Mouse (Mus musculus) forebrain, embryonic 16.5 days (tissue): ENCODE data around the gene Mcm10. TPM values are rescaled to one million over a fixed set of nuclear protein-coding genes. Genes with fewer than 3 reads are reported as not detected.

Experiments
- ATAC-seq: fragments of 200-750 bp; cut with Nextera tagmentation; 2 replicates; pipeline ENCODE4 v1.8.0; 2017; ENCODE audit warnings: mild to moderate bottlenecking, moderate library complexity
- H3K27ac ChIP-seq: fragments of 300-500 bp; sonication (generic); 2 replicates; pipeline ENCODE4 v1.5.1; 2014; ENCODE audit warnings: low read length, control low read depth
- H3K27me3 ChIP-seq: fragments of 300-500 bp; sonication (generic); replicated peaks from 2 replicates; pipeline ENCODE4 v1.6.1; 2014; ENCODE audit warnings: low read length; ENCODE audit not compliant: control insufficient read depth, insufficient read depth
- H3K36me3 ChIP-seq: fragments of 300-500 bp; sonication (generic); 2 replicates; pipeline ENCODE4 v1.6.1; 2014; ENCODE audit not compliant: control insufficient read depth, insufficient read depth
- H3K4me1 ChIP-seq: fragments of 300-500 bp; sonication (generic); replicated peaks from 2 replicates; pipeline ENCODE4 v1.6.1; 2014; ENCODE audit warnings: low read length; ENCODE audit not compliant: control insufficient read depth, insufficient read depth
- H3K4me2 ChIP-seq: fragments of 300-500 bp; sonication (generic); 2 replicates; pipeline ENCODE4 v1.6.1; 2014; ENCODE audit warnings: mild to moderate bottlenecking, low read length, control low read depth
- H3K4me3 ChIP-seq: fragments of 300-500 bp; sonication (generic); replicated peaks from 2 replicates; pipeline ENCODE4 v1.5.1; 2014; ENCODE audit warnings: mild to moderate bottlenecking, low read length, control low read depth
- H3K9ac ChIP-seq: fragments of 300-500 bp; sonication (generic); replicated peaks from 2 replicates; pipeline ENCODE4 v1.6.1; 2014; ENCODE audit warnings: low read depth, low read length, control low read depth
- H3K9me3 ChIP-seq: fragments of 300-500 bp; sonication (generic); 2 replicates; pipeline ENCODE4 v1.6.1; 2016; ENCODE audit warnings: low read length; ENCODE audit not compliant: control insufficient read depth
- WGBS: fragments of 180-500 bp; shearing (Covaris S2); extraction: QIAGEN DNeasy Blood & Tissue Kit; methylation state at CpG from one replicate; pipeline ENCODE4 v1.1.7; 2014; 5-methylcytosine and 5-hydroxymethylcytosine counted together
- polyA plus RNA-seq: library from polyadenylated mRNA; unstranded; fragments of >200 nt; fragmentation: Nextera tagmentation; extraction: Ambion mirVana; gene quantifications from 2 replicates; pipeline ENCODE4 v1.2.1, GENCODE M21; 2015

The Mcm10 gene
- polyA plus RNA-seq: 10.5 and 12.5 TPM in 2 replicates

DNA sequence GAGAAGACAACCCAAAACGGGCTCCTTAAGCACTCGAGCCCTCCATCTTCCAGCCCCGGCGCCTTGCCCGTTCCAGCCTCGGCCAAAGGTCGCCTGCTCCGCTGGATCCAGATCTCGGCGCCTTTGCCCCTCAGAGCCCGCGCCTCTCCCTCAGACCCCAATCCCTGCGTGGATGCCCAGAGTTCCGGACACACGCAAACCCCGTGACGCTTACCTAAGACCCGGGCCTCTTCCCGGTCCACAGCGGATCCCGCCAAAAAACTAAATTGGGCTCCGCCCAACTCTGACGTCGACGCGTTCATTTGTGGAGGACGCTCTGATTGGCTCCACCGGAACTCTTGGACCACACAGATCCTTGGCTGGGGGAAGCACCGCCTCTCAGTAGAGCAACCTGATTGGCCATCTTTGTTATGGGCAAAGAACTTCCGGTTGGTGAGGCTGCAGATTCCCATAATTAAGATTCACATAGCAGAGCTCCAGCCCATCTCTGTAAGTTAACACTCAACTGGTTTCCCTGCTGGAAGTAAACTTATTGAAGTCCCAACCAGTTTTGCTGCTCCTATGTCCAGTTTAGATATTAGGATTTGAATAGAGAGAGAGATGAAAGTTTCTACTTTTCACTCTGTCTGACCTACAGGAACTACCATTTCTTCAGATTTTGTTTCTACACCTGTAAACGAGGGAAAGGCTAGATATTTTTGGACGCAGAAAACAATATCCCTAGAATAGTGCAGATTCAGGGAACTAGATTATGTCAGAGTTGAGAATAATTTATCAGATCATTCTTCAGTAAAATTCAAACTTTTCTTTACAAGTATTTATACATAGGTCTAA is at the start of gene Mcm10:
Gene Mcm10 (minus strand): TSS at position 301 of the 834 bp plus-strand sequence.
- ATAC-seq: peak; percentile 100
- Histone ChIP-seq H3K27ac (no peak within 1 kb of the TSS), H3K4me2 (peak within 1 kb of the TSS; percentile 94), H3K27me3 (no peaks in the 10 kb centered on the region), H3K4me1 (peaks cover 4% of the 10 kb centered on the region), H3K9me3 (no peaks in the 10 kb centered on the region), H3K4me3 (peak within 1 kb of the TSS; percentile 66), H3K9ac (peak within 1 kb of the TSS; percentile 59), H3K36me3 (peaks cover 3% of the 10 kb centered on the region; the same call in 1 of the 2 replicates)
- WGBS: 4% methylated on average over 32 of the region's 32 CpGs

DNA sequence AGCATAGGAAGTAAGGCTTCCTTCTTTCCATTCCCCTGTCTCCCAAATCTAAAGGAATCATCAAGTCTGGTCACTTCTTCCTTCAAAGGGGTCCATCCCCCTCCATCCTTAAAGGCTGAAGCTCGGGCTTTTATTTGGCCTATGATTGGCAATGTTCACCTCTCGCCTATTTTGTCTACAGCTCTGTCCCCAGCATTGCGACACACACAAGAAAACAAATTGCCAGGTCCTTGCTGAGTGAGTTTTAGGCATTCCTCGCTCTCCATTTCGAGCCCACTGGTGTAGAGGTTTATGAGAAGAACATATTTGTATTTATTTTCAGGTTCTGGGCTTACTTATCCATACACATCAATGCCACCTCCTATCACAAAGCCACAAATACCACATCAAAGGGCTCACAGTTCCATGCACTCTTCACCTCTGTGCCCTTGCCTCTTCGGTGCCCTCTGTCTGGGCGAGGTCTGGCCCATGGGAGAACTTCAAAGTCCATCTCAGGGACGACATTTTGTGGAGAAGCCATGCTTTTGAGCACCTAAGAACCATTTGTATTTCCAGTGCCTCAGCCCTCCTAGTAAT is 48.6 kb upstream of the Mcm10 start:
- no peak overlapping the region for H3K9ac ChIP-seq
- H3K4me3 ChIP-seq: no peak overlapping the region
- H3K9me3 ChIP-seq: no peaks in the 10 kb centered on the region
- H3K36me3 ChIP-seq: no peaks in the 10 kb centered on the region
- no peak for ATAC-seq
- H3K4me2 ChIP-seq: no peak overlapping the region
- WGBS: 84% methylated on average over 8 of the region's 8 CpGs
- H3K27ac ChIP-seq: no peak overlapping the region
- peaks cover 10% of the 10 kb centered on the region; the same call in 1 of the 2 replicates for H3K4me1 ChIP-seq
- peaks cover 4% of the 10 kb centered on the region; the same call in 1 of the 2 replicates for H3K27me3 ChIP-seq

DNA sequence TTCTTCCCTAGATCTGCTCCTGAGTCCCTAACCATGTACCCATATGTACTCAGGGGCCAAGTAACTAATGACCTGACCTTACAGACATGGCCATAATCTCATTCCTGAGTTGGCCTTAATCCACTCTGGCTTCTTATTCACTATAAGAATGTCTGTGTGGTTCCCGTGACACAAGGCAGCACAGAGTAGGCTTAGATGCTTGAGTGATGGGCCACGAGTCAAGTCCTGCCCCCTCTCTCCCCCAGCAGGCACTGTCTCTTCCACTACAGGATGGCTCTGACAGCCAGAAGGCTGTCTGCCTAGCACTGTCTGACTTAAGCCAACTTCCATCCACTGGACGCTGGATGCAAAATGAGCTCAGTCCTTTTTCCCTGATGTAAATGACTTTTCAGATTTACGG is 47.4 kb upstream of the Mcm10 start:
- Histone ChIP-seq H3K4me3 (no peak overlapping the region), H3K9me3 (no peaks in the 10 kb centered on the region), H3K4me1 (peaks cover 10% of the 10 kb centered on the region; the same call in 1 of the 2 replicates), H3K36me3 (no peaks in the 10 kb centered on the region), H3K4me2 (no peak overlapping the region), H3K9ac (no peak overlapping the region), H3K27ac (no peak overlapping the region), H3K27me3 (peaks cover 4% of the 10 kb centered on the region; the same call in 1 of the 2 replicates)
- ATAC-seq: no peak
- 79% methylated on average over 4 of the region's 4 CpGs for WGBS

DNA sequence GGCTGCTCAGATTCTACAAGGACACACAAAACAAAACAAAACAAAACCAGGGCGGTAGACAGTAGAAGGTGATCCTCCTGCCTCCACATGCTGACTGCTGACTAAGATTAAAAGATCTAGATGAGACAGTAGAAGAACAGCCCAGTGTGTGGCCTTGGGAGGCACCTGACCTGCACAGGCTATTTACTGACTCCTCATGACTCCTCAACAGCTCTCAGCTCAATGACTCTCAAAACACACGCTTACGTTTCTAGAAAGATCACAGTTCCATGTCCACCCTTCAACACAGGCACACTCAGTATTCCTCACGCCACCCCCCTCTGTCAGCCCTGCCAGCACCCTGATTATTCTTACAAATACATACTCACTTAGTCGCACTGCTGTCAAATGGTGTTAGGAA is 45.8 kb upstream of the Mcm10 start:
- H3K36me3 ChIP-seq: no peaks in the 10 kb centered on the region
- H3K4me1 ChIP-seq: peaks cover 3% of the 10 kb centered on the region; the same call in 1 of the 2 replicates
- no peaks in the 10 kb centered on the region for H3K9me3 ChIP-seq
- no peak for ATAC-seq
- H3K27ac ChIP-seq: no peak overlapping the region
- no peak overlapping the region for H3K9ac ChIP-seq
- H3K4me3 ChIP-seq: no peak overlapping the region
- 79% methylated on average over 5 of the region's 5 CpGs for WGBS
- H3K27me3 ChIP-seq: peaks cover 4% of the 10 kb centered on the region; the same call in 1 of the 2 replicates
- H3K4me2 ChIP-seq: no peak overlapping the region

DNA sequence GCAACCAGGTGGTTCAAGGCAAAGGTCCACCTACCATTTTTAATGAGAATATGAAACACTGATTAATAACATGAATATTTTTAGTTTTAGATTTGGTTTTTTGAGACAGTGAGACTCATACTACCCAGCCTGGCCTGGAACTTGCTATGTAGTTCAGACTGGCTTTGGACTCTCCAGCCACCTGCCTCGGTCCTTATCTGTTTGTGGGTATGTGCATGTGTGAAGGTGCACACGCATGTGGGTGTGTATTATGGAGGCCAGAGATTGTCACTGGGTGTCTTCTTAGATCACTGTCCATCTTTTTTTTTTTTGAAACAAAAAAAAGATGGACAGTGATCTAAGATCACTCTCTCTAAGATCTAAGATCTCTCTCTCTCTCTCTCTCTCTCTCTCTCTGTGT is 38.0 kb upstream of the Mcm10 start:
- H3K4me3 ChIP-seq: no peak overlapping the region
- no peaks in the 10 kb centered on the region for H3K27me3 ChIP-seq
- H3K9me3 ChIP-seq: no peaks in the 10 kb centered on the region
- no peak overlapping the region for H3K27ac ChIP-seq
- H3K4me2 ChIP-seq: no peak overlapping the region
- no peak overlapping the region for H3K9ac ChIP-seq
- no peak for ATAC-seq
- H3K36me3 ChIP-seq: no peaks in the 10 kb centered on the region
- H3K4me1 ChIP-seq: no peaks in the 10 kb centered on the region
- 95% methylated on average over 2 of the region's 2 CpGs for WGBS

DNA sequence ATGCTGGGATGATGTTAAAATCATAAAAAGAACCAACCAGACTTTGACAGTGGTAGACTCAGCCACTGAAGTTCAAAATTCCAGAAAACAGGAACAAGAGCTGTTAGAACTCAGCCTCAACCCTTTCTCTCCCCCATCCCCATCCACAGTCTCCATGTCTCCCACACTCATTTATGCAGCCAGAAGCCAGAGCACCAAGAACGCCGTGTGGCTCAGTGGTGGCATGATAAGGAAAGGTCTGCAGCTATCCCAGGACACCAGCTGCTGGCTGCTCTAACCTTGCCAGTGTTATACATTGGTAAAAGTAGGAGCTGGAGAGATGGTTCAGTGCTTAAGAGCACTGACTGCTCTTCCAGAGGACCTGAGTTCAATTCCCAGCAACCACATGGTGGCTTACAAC is 34.4 kb upstream of the Mcm10 start:
- no peak overlapping the region for H3K4me3 ChIP-seq
- H3K9me3 ChIP-seq: no peaks in the 10 kb centered on the region
- H3K36me3 ChIP-seq: no peaks in the 10 kb centered on the region
- H3K4me1 ChIP-seq: 0 out of 2 replicates have a peak, but pooled peaks cover 5% of the 10 kb centered on the region
- no peak overlapping the region for H3K27ac ChIP-seq
- 95% methylated on average over 2 of the region's 2 CpGs for WGBS
- H3K27me3 ChIP-seq: no peaks in the 10 kb centered on the region
- no peak overlapping the region for H3K4me2 ChIP-seq
- ATAC-seq: no peak
- no peak overlapping the region for H3K9ac ChIP-seq

DNA sequence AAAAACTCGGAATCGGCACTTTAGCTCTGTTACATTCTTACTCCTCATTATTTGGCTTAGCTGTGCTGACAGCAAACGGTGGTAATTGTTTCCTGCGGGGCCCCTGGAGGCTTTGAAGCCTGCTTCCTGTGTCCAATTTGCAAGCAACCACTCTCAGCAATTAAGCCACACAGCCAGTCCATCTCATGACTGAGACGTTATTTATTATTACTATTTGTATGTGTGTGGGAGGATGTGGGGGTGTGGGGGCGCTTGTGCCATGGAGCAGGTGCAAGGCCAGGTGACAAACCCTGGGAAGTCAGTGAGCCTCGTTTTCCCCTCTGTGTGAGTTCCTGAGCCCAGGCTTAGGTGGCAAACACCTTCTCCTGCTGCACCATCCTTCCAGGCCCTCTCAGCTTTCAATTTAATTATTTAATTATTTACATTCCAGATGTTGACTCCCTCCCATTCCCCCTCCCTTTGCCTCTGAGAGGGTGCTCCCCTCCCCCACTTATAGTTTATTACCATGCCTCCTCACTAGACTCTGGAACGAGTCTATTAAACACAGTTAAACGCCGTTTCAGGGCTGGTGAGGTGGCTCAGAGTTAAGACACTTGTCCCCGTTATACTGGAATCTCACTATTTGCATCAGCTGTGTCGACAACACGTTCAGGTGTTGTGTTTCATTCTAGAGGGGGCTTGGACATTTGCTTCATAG is 32.8 kb upstream of the Mcm10 start:
- no peak overlapping the region for H3K4me3 ChIP-seq
- no peak overlapping the region for H3K27ac ChIP-seq
- 34% methylated on average over 13 of the region's 13 CpGs for WGBS
- H3K36me3 ChIP-seq: no peaks in the 10 kb centered on the region
- H3K9me3 ChIP-seq: no peaks in the 10 kb centered on the region
- no peaks in the 10 kb centered on the region for H3K27me3 ChIP-seq
- no peak overlapping the region for H3K4me2 ChIP-seq
- no peak overlapping the region for H3K9ac ChIP-seq
- ATAC-seq: no peak
- H3K4me1 ChIP-seq: 0 out of 2 replicates have a peak, but pooled peaks cover 5% of the 10 kb centered on the region

DNA sequence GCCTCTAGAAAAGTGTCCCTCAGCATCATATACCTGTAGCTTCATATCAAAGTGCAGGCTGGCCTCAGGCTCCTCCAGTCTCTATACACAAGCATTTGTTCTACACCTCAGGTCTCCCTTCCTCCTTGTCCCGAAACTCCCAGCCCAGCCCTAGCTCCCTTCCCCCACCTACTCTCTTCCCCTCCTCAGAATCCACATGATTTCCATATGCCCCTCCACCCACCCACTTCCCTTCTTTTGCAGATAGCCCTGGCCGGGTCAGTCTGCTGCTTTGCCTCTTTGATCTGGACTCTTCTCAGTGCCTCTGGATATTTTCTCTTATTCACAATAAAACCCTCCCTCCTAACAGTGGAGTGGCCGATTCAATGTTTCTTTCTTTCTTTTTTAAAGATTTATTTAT is 31.7 kb upstream of the Mcm10 start:
- Histone ChIP-seq H3K4me2 (no peak overlapping the region), H3K27ac (no peak overlapping the region), H3K36me3 (no peaks in the 10 kb centered on the region), H3K4me1 (0 out of 2 replicates have a peak, but pooled peaks cover 5% of the 10 kb centered on the region), H3K9ac (no peak overlapping the region), H3K27me3 (no peaks in the 10 kb centered on the region), H3K9me3 (no peaks in the 10 kb centered on the region), H3K4me3 (no peak overlapping the region)
- 68% methylated on average over 3 of the region's 3 CpGs for WGBS
- ATAC-seq: no peak

DNA sequence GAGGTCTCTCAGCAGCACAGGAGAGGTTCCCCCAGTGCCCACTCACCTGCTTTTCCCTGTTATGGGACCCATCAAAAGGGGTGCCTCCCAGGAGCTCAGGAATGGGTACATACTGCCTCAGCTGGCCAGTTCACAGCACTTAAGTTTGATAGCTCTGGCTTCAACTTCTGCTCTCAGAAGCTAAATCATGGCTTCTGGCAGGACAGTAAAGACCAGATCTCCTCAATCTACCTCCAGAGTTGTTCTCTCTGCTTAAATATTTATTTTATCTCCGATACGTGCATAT is 30.8 kb upstream of the Mcm10 start:
- no peak for ATAC-seq
- Histone ChIP-seq H3K9ac (no peak overlapping the region), H3K4me1 (peaks cover 6% of the 10 kb centered on the region; the same call in 1 of the 2 replicates), H3K9me3 (no peaks in the 10 kb centered on the region), H3K4me2 (no peak overlapping the region), H3K27me3 (no peaks in the 10 kb centered on the region), H3K27ac (no peak overlapping the region), H3K36me3 (no peaks in the 10 kb centered on the region), H3K4me3 (no peak overlapping the region)
- WGBS: 94% methylated on average over 2 of the region's 2 CpGs
